Comparison of ENCODE assay signal across 8 mouse cellular contexts in the genomic region with DNA sequence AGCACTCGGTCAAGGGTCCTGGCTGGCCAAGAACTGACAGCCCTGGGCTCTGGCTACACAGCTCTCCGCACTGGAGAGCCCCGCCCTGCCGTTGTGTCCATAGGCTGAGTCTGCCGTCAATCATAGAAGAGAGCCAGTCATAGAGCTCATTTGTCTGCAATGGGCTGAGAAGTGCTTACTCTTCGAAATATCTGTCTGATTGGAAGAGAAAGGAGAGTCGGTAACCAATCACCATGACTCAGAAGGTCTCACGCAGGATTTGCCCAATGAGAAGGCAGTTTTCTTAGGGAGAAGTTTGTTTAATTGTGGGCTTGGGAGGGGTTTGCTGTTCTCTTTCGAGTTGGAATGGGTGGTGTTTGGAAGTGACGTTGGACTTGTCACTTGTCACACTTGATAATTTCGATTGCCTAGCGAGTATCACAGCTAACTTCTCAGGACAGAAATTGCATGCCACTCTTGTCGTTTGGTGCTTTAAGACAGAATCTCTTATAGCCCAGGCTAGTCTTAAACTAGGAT. TPM values are rescaled to one million over a fixed set of nuclear protein-coding genes. Genes with fewer than 3 reads are reported as not detected.
DNase-seq lines count a peak whose midpoint lies in the region; ATAC-seq and TF ChIP-seq lines count a peak whose summit lies in the region.

A gene (minus strand): TSS at position 71 of the 516 bp plus-strand sequence.

- WGBS in forebrain, embryonic 13.5 days: under 1% methylated on average over 13 of the region's 13 CpGs
- under 1% methylated on average over 13 of the region's 13 CpGs for WGBS in large intestine, adult 2 months
- 2% methylated on average over 13 of the region's 13 CpGs for WGBS in liver, postnatal 0 days (ENCODE audit: insufficient replicate concordance)
- under 1% methylated on average over 13 of the region's 13 CpGs for WGBS in neural tube, embryonic 14.5 days

- peak within 1 kb of the TSS; percentile 74 for H3K4me3 ChIP-seq in ES-Bruce4 (ENCODE audit: low read depth, low read length)
- H3K4me3 ChIP-seq in forebrain, embryonic 13.5 days: peak within 1 kb of the TSS; percentile 67
- H3K4me3 ChIP-seq in liver, postnatal 0 days (ENCODE audit: low read depth, low read length): peak within 1 kb of the TSS; percentile 80
- peak within 1 kb of the TSS; percentile 73 for H3K4me3 ChIP-seq in neural tube, embryonic 14.5 days (ENCODE audit: low read depth, low read length)

- no peak for TF ChIP-seq EP300 in ES-Bruce4 (IDR thresholded peaks at IDR 0.05; ENCODE audit: insufficient read depth, low read depth, low read length)
- TF ChIP-seq EP300 in liver, postnatal 0 days (IDR thresholded peaks at IDR 0.05; ENCODE audit: low read depth): peak; percentile 35; the same call in 1 of the 2 replicates

- no peaks in the 10 kb centered on the region for H3K9me3 ChIP-seq in ES-Bruce4 (replicated peaks; ENCODE audit: control insufficient read depth, insufficient read depth, low read length, poor library complexity, severe bottlenecking)
- no peaks in the 10 kb centered on the region for H3K9me3 ChIP-seq in forebrain, embryonic 13.5 days (replicated peaks)
- no peaks in the 10 kb centered on the region for H3K9me3 ChIP-seq in liver, postnatal 0 days (ENCODE audit: low read length)
- H3K9me3 ChIP-seq in neural tube, embryonic 14.5 days (ENCODE audit: control insufficient read depth, low read length): no peaks in the 10 kb centered on the region

- H3K4me2 ChIP-seq in forebrain, embryonic 13.5 days: peak within 1 kb of the TSS; percentile 72
- peak within 1 kb of the TSS; percentile 79 for H3K4me2 ChIP-seq in liver, postnatal 0 days (ENCODE audit: low read depth, low read length)
- peak within 1 kb of the TSS; percentile 79 for H3K4me2 ChIP-seq in neural tube, embryonic 14.5 days (ENCODE audit: low read depth, low read length)

- no peaks in the 10 kb centered on the region for H3K36me3 ChIP-seq in ES-Bruce4 (ENCODE audit: control insufficient read depth, insufficient read depth, low read length, poor library complexity, severe bottlenecking)
- H3K36me3 ChIP-seq in forebrain, embryonic 13.5 days (ENCODE audit: poor library complexity, severe bottlenecking): no peaks in the 10 kb centered on the region
- 0 out of 2 replicates have a peak, but pooled peaks cover 3% of the 10 kb centered on the region for H3K36me3 ChIP-seq in liver, postnatal 0 days (replicated peaks; ENCODE audit: insufficient read depth, low read length)
- no peaks in the 10 kb centered on the region for H3K36me3 ChIP-seq in neural tube, embryonic 14.5 days (ENCODE audit: control insufficient read depth, insufficient read depth, low read length)

- H3K27ac ChIP-seq in ES-Bruce4 (ENCODE audit: insufficient read depth, low read length): no peak within 1 kb of the TSS
- H3K27ac ChIP-seq in forebrain, embryonic 13.5 days: no peak within 1 kb of the TSS
- peak within 1 kb of the TSS; percentile 99 for H3K27ac ChIP-seq in liver, postnatal 0 days (ENCODE audit: low read depth)
- peak within 1 kb of the TSS; percentile 28; the same call in 1 of the 2 replicates for H3K27ac ChIP-seq in neural tube, embryonic 14.5 days (ENCODE audit: low read depth, low read length)

- no peaks in the 10 kb centered on the region for H3K27me3 ChIP-seq in ES-Bruce4 (ENCODE audit: control insufficient read depth, insufficient read depth, low read length, poor library complexity, severe bottlenecking)
- peaks cover 18% of the 10 kb centered on the region for H3K27me3 ChIP-seq in forebrain, embryonic 13.5 days
- H3K27me3 ChIP-seq in liver, postnatal 0 days (ENCODE audit: insufficient read depth, low read length): no peaks in the 10 kb centered on the region
- no peaks in the 10 kb centered on the region for H3K27me3 ChIP-seq in neural tube, embryonic 14.5 days (ENCODE audit: control insufficient read depth, insufficient read depth, low read length)

- TF ChIP-seq POLR2A in ES-Bruce4 (IDR thresholded peaks at IDR 0.05; ENCODE audit: insufficient read depth, low read length): no peak

- ATAC-seq in cerebellum, adult (ENCODE audit: insufficient number of reproducible peaks, low FRiP score, low TSS enrichment): peak; percentile 100
- ATAC-seq in forebrain, embryonic 13.5 days: peak; percentile 100
- ATAC-seq in liver, postnatal 0 days: peak; percentile 98
- ATAC-seq in neural tube, embryonic 14.5 days (ENCODE audit: low read depth): peak; percentile 100

- peak within 1 kb of the TSS; percentile 58 for H3K9ac ChIP-seq in ES-Bruce4 (ENCODE audit: low read depth, poor library complexity, severe bottlenecking)
- H3K9ac ChIP-seq in forebrain, embryonic 13.5 days: peak within 1 kb of the TSS; percentile 75
- peak within 1 kb of the TSS; percentile 91 for H3K9ac ChIP-seq in liver, postnatal 0 days (replicated peaks)
- H3K9ac ChIP-seq in neural tube, embryonic 14.5 days (replicated peaks; ENCODE audit: low read depth, low read length): peak within 1 kb of the TSS; percentile 72

- no peak for TF ChIP-seq CTCF in ES-Bruce4 (IDR thresholded peaks at IDR 0.05; ENCODE audit: low read depth, low read length)
- TF ChIP-seq CTCF in liver, postnatal 0 days (IDR thresholded peaks at IDR 0.05; ENCODE audit: low read depth): no peak

- intact Hi-C loops in heart, postnatal 10 days (cut with DNase I): no loop called here

- DNase-seq in heart, postnatal 10 days: peak; percentile 99 to 100
- peak; percentile 100 for DNase-seq in large intestine, adult 2 months (ENCODE audit: low read depth, low spot score)
- peak; percentile 97 for DNase-seq in liver, postnatal 0 days
- DNase-seq in testis, postnatal 10 days (ENCODE audit: low spot score): peak; percentile 98

- no peaks in the 10 kb centered on the region for H3K4me1 ChIP-seq in ES-Bruce4 (ENCODE audit: control insufficient read depth, insufficient read depth, low read length)
- H3K4me1 ChIP-seq in forebrain, embryonic 13.5 days: peaks cover 9% of the 10 kb centered on the region
- H3K4me1 ChIP-seq in liver, postnatal 0 days (ENCODE audit: insufficient read depth): peaks cover 19% of the 10 kb centered on the region
- peaks cover 12% of the 10 kb centered on the region for H3K4me1 ChIP-seq in neural tube, embryonic 14.5 days (ENCODE audit: control insufficient read depth, insufficient read depth, low read length)

RNA-seq across cellular contexts. Expression of the gene that starts here (rescaled TPM):
- polyA plus RNA-seq in ES-Bruce4 (2011; ENCODE audit: insufficient read depth, insufficient read length, low read depth, missing spikeins): 8.3 and 9.5 TPM in 2 replicates
- 10.7 and 13.0 TPM in 2 replicates for polyA plus RNA-seq in forebrain, embryonic 13.5 days (2015; fragmentation: Nextera tagmentation; extraction: Ambion mirVana)
- total RNA-seq in heart, postnatal 10 days (2021): 10 to 100 TPM; 25.7 to 26.8 TPM
- 22.7 and 26.2 TPM in 2 replicates for polyA plus RNA-seq in large intestine, adult 2 months (2012; rRNA removed)
- 64.2 and 68.5 TPM in 2 replicates for polyA plus RNA-seq in liver, postnatal 0 days (2015; fragmentation: Nextera tagmentation; extraction: Ambion mirVana)
- 16.0 and 17.5 TPM in 2 replicates for polyA plus RNA-seq in neural tube, embryonic 14.5 days (2014; fragmentation: Nextera tagmentation; extraction: Ambion mirVana)

Comparison
In these comparisons a context has a peak if more than half of its experiments do, and no peak if none do; other contexts are left out.
1. H3K27ac ChIP-seq: peak in liver, postnatal 0 days (single experiment) and neural tube, embryonic 14.5 days (single experiment); none in ES-Bruce4 (single experiment) and forebrain, embryonic 13.5 days (single experiment).
2. Peak in every context shown above with its lines, with median percentiles within 50 percentile points of each other: H3K4me3 ChIP-seq, H3K9ac ChIP-seq, ATAC-seq, H3K4me2 ChIP-seq and DNase-seq.